Mouse (Mus musculus): ENCODE measurements around the gene Plod3. TPM values are rescaled to one million over a fixed set of nuclear protein-coding genes. Genes with fewer than 3 reads are reported as not detected.

Plod3 gene
- polyA plus RNA-seq, 1 experiment from 2014 or later, result 21.7 TPM

GRCm38 (mm10) chr5:136961334-136961982 is 25.4 kb upstream of the Plod3 start:
- Histone ChIP-seq H3K4me2 (ENCODE audit: low read length) (peak overlapping the region; percentile 93), H3K27ac (ENCODE audit: low read depth, low read length) (peak overlapping the region; percentile 83), H3K9me3 (replicated peaks; ENCODE audit: control insufficient read depth, low read length) (no peaks in the 10 kb centered on the region), H3K36me3 (ENCODE audit: control insufficient read depth, insufficient read depth, low read length) (peaks cover 38% of the 10 kb centered on the region), H3K27me3 (replicated peaks; ENCODE audit: control insufficient read depth, insufficient read depth, low read length) (no peaks in the 10 kb centered on the region), H3K4me1 (ENCODE audit: control insufficient read depth, insufficient read depth, low read length) (peaks cover 6% of the 10 kb centered on the region; the same call in 1 of the 2 replicates), H3K9ac (ENCODE audit: low read length) (peak overlapping the region; percentile 70), H3K4me3 (ENCODE audit: low read depth, low read length) (peak overlapping the region; percentile 64)
- DNase-seq (ENCODE audit: low spot score), result no peak
- ATAC-seq, result no peak; the same call in none of the 2 replicates
- WGBS, result 23% methylated on average over 5 of the region's 5 CpGs

- ATAC-seq (peak; percentile 93), DNase-seq (ENCODE audit: low spot score) (peak; percentile 97)
- peak overlapping the region; percentile 64 for H3K4me3 ChIP-seq (ENCODE audit: low read depth, low read length)
- peaks cover 6% of the 10 kb centered on the region; the same call in 1 of the 2 replicates for H3K4me1 ChIP-seq (ENCODE audit: control insufficient read depth, insufficient read depth, low read length)
- H3K9me3 ChIP-seq (replicated peaks; ENCODE audit: control insufficient read depth, low read length), result no peaks in the 10 kb centered on the region
- WGBS, result under 1% methylated on average over 20 of the region's 20 CpGs
- H3K4me2 ChIP-seq (ENCODE audit: low read length), result peak overlapping the region; percentile 93
- H3K27ac ChIP-seq (ENCODE audit: low read depth, low read length), result peak overlapping the region; percentile 83
- H3K27me3 ChIP-seq (replicated peaks; ENCODE audit: control insufficient read depth, insufficient read depth, low read length), result no peaks in the 10 kb centered on the region
- H3K36me3 ChIP-seq (ENCODE audit: control insufficient read depth, insufficient read depth, low read length), result peaks cover 38% of the 10 kb centered on the region
- H3K9ac ChIP-seq (ENCODE audit: low read length), result peak overlapping the region; percentile 70
Measured at GRCm38 (mm10) chr5:136961983-136962461, 24.8 kb upstream of the Plod3 start.

DNA sequence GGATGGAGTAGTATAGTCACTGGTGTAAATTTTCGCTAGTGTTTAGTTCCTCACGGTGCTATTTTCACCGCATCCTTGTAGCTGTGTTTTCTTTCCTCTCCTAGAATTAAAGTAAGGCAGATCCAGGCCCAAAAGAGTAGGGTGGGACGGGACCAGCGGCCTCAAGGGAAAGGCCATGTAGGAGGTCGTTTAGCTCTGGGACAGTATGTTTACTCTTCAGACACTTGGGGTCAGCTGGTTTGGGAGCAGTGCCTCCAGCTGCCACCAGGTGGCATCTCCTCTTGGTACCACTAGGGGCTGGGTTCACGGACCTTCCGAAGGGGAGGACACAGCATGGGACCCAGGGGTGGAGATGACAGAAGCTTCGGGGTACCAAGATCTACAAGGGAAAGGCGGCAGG is 24.3 kb upstream of the Plod3 start:
- Histone ChIP-seq H3K9me3 (replicated peaks; ENCODE audit: control insufficient read depth, low read length) (no peaks in the 10 kb centered on the region), H3K4me1 (ENCODE audit: control insufficient read depth, insufficient read depth, low read length) (peaks cover 6% of the 10 kb centered on the region; the same call in 1 of the 2 replicates), H3K27ac (ENCODE audit: low read depth, low read length) (peak overlapping the region; percentile 83), H3K36me3 (ENCODE audit: control insufficient read depth, insufficient read depth, low read length) (peaks cover 38% of the 10 kb centered on the region), H3K27me3 (replicated peaks; ENCODE audit: control insufficient read depth, insufficient read depth, low read length) (no peaks in the 10 kb centered on the region), H3K9ac (ENCODE audit: low read length) (peak overlapping the region; percentile 70), H3K4me3 (ENCODE audit: low read depth, low read length) (peak overlapping the region; percentile 64), H3K4me2 (ENCODE audit: low read length) (peak overlapping the region; percentile 93)
- DNase-seq (ENCODE audit: low spot score) (peak; percentile 79), ATAC-seq (peak; percentile 66)
- WGBS, result 1% methylated on average over 10 of the region's 10 CpGs

- no peaks in the 10 kb centered on the region for H3K9me3 ChIP-seq (replicated peaks; ENCODE audit: control insufficient read depth, low read length)
- H3K27me3 ChIP-seq (replicated peaks; ENCODE audit: control insufficient read depth, insufficient read depth, low read length), result no peaks in the 10 kb centered on the region
- H3K36me3 ChIP-seq (ENCODE audit: control insufficient read depth, insufficient read depth, low read length), result peaks cover 38% of the 10 kb centered on the region
- 72% methylated on average over 8 of the region's 8 CpGs for WGBS
- H3K27ac ChIP-seq (ENCODE audit: low read depth, low read length), result peak overlapping the region; percentile 83
- peaks cover 6% of the 10 kb centered on the region; the same call in 1 of the 2 replicates for H3K4me1 ChIP-seq (ENCODE audit: control insufficient read depth, insufficient read depth, low read length)
- H3K4me3 ChIP-seq (ENCODE audit: low read depth, low read length), result peak overlapping the region; percentile 64
- H3K9ac ChIP-seq (ENCODE audit: low read length), result peak overlapping the region; percentile 70
- peak overlapping the region; percentile 93 for H3K4me2 ChIP-seq (ENCODE audit: low read length)
- ATAC-seq (no peak), DNase-seq (ENCODE audit: low spot score) (no peak)
Measured at GRCm38 (mm10) chr5:136962966-136963540, 23.8 kb upstream of the Plod3 start.

DNA sequence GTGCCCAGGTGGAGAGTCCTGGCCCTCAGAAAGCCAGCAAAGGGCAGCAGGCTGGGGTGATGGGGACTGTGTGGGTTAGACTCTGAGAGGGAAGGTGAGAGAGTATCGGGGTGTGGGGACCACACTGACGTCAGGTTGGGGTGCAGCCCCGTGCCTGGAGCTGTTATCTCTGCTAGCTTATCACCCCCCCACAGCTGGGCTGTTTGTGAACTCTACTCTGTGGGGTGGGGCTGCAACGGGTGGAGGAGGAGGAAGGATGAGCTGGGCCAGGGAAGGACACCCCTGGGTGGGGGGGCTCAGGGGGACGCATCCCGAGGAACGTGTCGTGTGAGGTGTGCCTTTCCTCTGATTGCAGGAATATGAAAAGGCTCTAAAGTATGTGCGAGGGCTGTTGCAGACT is 21.6 kb upstream of the Plod3 start:
- Histone ChIP-seq H3K27ac (ENCODE audit: low read depth, low read length) (no peak overlapping the region), H3K27me3 (replicated peaks; ENCODE audit: control insufficient read depth, insufficient read depth, low read length) (no peaks in the 10 kb centered on the region), H3K4me2 (ENCODE audit: low read length) (no peak overlapping the region), H3K4me3 (ENCODE audit: low read depth, low read length) (no peak overlapping the region), H3K36me3 (ENCODE audit: control insufficient read depth, insufficient read depth, low read length) (peaks cover 42% of the 10 kb centered on the region), H3K4me1 (ENCODE audit: control insufficient read depth, insufficient read depth, low read length) (peaks cover 6% of the 10 kb centered on the region; the same call in 1 of the 2 replicates), H3K9me3 (replicated peaks; ENCODE audit: control insufficient read depth, low read length) (no peaks in the 10 kb centered on the region), H3K9ac (ENCODE audit: low read length) (no peak overlapping the region)
- 97% methylated on average over 9 of the region's 9 CpGs for WGBS
- ATAC-seq, result no peak
- no peak for DNase-seq (ENCODE audit: low spot score)

GRCm38 (mm10) chr5:136965686-136966085 is 21.1 kb upstream of the Plod3 start:
- Histone ChIP-seq H3K4me3 (ENCODE audit: low read depth, low read length) (no peak overlapping the region), H3K27ac (ENCODE audit: low read depth, low read length) (no peak overlapping the region), H3K4me2 (ENCODE audit: low read length) (no peak overlapping the region), H3K4me1 (ENCODE audit: control insufficient read depth, insufficient read depth, low read length) (peaks cover 6% of the 10 kb centered on the region; the same call in 1 of the 2 replicates), H3K9ac (ENCODE audit: low read length) (no peak overlapping the region), H3K9me3 (replicated peaks; ENCODE audit: control insufficient read depth, low read length) (no peaks in the 10 kb centered on the region), H3K27me3 (replicated peaks; ENCODE audit: control insufficient read depth, insufficient read depth, low read length) (no peaks in the 10 kb centered on the region), H3K36me3 (ENCODE audit: control insufficient read depth, insufficient read depth, low read length) (peaks cover 42% of the 10 kb centered on the region)
- no peak for ATAC-seq
- whole genome bisulfite sequencing, result 91% methylated on average over 8 of the region's 8 CpGs
- DNase-seq (ENCODE audit: low spot score), result no peak

DNA sequence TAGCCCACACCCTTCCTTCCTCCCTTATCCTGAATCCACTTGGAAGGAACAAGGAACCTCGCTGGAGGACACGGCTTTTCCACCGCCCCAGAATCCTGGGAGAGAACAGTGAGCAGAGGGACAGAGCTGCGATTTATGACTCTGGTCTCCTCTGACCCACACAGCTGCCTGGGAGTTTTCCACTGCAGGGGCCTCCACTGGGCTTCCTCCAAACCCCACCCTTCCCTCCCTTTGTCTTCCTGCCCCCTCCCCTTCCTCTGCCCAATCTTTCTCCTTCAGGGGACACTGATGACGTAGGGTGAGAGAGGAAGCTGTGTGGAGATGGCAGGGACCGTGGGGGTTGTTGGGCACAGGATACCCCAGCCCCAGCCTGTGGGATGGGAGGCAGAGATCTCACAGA is 20.5 kb upstream of the Plod3 start, which contains the start of gene Cldn15:
Gene Cldn15, plus strand, starts transcription at position 286 of the 400 bp plus-strand sequence.
- Histone ChIP-seq H3K36me3 (ENCODE audit: control insufficient read depth, insufficient read depth, low read length) (peaks cover 42% of the 10 kb centered on the region), H3K27ac (ENCODE audit: low read depth, low read length) (no peak within 1 kb of the TSS), H3K4me2 (ENCODE audit: low read length) (no peak within 1 kb of the TSS), H3K4me1 (ENCODE audit: control insufficient read depth, insufficient read depth, low read length) (peaks cover 5% of the 10 kb centered on the region; the same call in 1 of the 2 replicates), H3K9me3 (replicated peaks; ENCODE audit: control insufficient read depth, low read length) (no peaks in the 10 kb centered on the region), H3K9ac (ENCODE audit: low read length) (no peak within 1 kb of the TSS), H3K27me3 (replicated peaks; ENCODE audit: control insufficient read depth, insufficient read depth, low read length) (no peaks in the 10 kb centered on the region), H3K4me3 (ENCODE audit: low read depth, low read length) (no peak within 1 kb of the TSS)
- no peak for DNase-seq (ENCODE audit: low spot score)
- WGBS, result 87% methylated on average over 6 of the region's 6 CpGs
- no peak for ATAC-seq

GRCm38 (mm10) chr5:136966861-136967455 is 19.9 kb upstream of the Plod3 start:
- no peak overlapping the region for H3K9ac ChIP-seq (ENCODE audit: low read length)
- H3K9me3 ChIP-seq (replicated peaks; ENCODE audit: control insufficient read depth, low read length), result no peaks in the 10 kb centered on the region
- H3K27ac ChIP-seq (ENCODE audit: low read depth, low read length), result no peak overlapping the region
- no peak for ATAC-seq
- 90% methylated on average over 4 of the region's 4 CpGs for WGBS
- H3K27me3 ChIP-seq (replicated peaks; ENCODE audit: control insufficient read depth, insufficient read depth, low read length), result no peaks in the 10 kb centered on the region
- H3K36me3 ChIP-seq (ENCODE audit: control insufficient read depth, insufficient read depth, low read length), result peaks cover 42% of the 10 kb centered on the region
- DNase-seq (ENCODE audit: low spot score), result no peak
- no peak overlapping the region for H3K4me2 ChIP-seq (ENCODE audit: low read length)
- peaks cover 4% of the 10 kb centered on the region; the same call in 1 of the 2 replicates for H3K4me1 ChIP-seq (ENCODE audit: control insufficient read depth, insufficient read depth, low read length)
- H3K4me3 ChIP-seq (ENCODE audit: low read depth, low read length), result no peak overlapping the region

Measured in forebrain, embryonic 14.5 days (tissue).